Mouse (Mus musculus): ENCODE measurements at regions not wholly inside any gene's neighbourhood (a gene's known extent, or its start where the extent isn't known, plus 50 kb on each side); places are given as distances from the start of the nearest gene placed in this dataset.

GRCm38 (mm10) chr11:84638353-84638752, 113.0 kb upstream of the Lhx1 start:
- no peak for DNase-seq (ENCODE audit: low spot score in 2 of 2)

DNA sequence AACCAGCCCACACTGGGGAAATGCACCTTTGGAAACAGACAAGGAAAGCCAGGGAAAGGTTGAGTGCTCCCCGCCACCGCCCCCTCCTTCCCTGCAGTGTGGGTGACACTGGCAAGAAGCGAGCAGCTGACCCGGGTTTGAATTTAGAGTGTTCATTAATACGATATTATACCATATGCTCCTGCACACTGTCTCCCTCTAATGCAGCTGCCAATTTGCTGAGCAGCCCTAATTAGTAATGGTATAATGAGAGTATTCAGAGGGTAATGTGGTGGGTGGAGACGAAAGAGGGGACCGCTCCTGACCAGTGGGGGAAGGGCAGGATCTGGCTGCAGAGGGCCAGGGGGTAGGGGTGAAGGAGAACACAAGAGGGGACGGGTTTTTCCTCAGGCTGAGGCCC, 111.9 kb upstream of the Lhx1 start:
- no peak for DNase-seq (ENCODE audit: low spot score in 2 of 2)

GRCm38 (mm10) chr11:84634990-84635389, 109.7 kb upstream of the Lhx1 start:
- DNase-seq (ENCODE audit: low spot score in 2 of 2): no peak

DNA sequence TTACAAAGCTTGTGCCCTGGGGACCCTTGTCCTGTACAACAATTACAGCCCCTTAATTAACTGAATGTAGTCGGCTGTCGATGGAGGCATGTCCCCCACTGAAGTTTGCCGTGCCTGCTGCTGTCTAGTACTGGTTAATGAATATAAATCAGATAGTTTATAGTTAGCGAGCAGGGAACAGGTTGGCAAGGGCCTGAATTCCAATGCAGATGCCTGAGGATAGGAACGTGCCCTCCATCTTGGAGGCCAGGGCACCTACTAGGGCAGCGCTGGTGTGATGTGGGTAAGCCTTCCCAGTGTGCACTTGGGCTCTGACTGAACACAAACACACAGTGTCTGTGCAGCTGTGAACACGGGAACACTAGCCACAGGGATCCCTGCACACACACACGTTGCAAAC, 108.0 kb upstream of the Lhx1 start:
- no peak for DNase-seq (ENCODE audit: low spot score in 2 of 2)

- DNase-seq (ENCODE audit: low spot score in 2 of 2): no peak
Measured at GRCm38 (mm10) chr11:84628111-84628510, 102.8 kb upstream of the Lhx1 start.

GRCm38 (mm10) chr11:84627685-84628084, 102.3 kb upstream of the Lhx1 start:
- DNase-seq (ENCODE audit: low spot score in 2 of 2): no peak

- DNase-seq (ENCODE audit: low spot score in 2 of 2): no peak
Measured at GRCm38 (mm10) chr11:84627259-84627658, 101.9 kb upstream of the Lhx1 start.

GRCm38 (mm10) chr11:84624100-84624499, 98.8 kb upstream of the Lhx1 start:
- no peak for DNase-seq (ENCODE audit: low spot score in 2 of 2)

- DNase-seq (ENCODE audit: low spot score in 2 of 2): no peak
Measured at GRCm38 (mm10) chr11:84619713-84620112, 94.4 kb upstream of the Lhx1 start.

DNA sequence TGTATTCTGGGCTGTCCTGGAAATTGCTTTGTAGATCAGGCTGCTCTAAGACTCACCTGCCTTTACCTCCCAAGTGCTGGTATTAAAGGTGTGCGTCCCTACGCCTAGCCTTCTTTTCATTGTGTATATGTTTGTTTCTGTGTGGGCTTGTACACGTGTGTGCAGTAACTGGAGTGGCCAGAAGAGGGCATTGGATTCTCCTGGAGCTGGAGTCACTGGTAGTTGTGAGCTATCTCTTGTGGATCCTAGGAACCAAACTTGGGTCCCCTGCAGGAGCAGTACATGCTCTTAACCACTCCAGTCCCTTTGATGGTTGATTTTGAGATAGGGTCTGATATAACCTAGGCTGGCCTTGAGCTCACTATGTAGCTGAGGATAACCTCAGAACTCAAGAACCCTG, 93.2 kb upstream of the Lhx1 start:
- DNase-seq (ENCODE audit: low spot score in 2 of 2): no peak

DNA sequence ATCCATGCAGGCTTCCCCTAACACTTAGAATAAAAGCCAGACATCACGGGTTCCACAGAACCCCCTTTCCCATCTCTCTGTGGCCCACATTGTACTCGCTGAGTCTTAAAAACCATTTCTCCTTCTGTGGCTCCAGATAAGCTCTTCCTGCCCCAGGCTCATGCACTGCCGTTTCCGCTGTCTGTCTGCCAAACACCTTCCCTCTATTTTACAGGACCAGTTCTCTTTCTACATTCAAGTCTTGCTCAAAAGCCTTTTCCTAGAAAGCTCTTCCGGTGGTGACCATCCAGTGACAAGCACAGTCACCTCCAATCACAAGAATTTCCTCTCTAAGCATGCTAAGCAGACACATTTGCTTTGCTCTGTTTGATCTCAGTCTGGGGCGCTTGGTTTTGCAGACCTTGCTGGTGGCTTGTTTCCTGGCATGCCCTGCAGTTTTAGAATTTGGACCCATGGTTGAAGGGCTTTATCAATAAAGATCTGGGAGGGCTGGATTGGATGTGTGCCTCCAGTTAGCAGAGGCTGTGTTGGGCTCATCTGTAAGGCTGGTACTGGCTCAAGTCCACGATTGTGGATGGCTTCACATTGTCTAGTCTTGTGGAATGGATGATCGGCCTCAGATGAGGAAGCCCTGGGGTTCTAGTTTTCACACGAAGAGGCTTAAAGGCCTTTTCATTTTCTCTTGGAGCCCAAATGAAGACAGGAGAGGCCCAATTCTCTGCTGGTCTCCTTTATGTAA, 87.8 kb upstream of the Lhx1 start:
- DNase-seq (ENCODE audit: low spot score in 2 of 2): no peak

DNA sequence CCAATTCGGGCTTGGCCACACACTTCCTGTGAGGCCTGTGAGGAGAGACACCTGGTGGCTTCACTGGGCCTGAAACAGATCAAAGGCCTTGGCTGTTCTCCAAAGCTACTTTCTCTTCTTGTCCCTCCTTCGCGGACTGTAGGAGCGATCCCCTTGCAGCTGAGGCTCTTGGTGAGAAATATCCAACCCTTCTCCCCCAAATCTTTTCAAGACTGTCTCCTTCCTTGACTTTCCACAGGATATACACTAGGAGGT, 86.2 kb upstream of the Lhx1 start:
- DNase-seq (ENCODE audit: low spot score in 2 of 2): no peak

- no peak for DNase-seq (ENCODE audit: low spot score in 2 of 2)
Measured at GRCm38 (mm10) chr11:84610774-84611624, 85.7 kb upstream of the Lhx1 start.

DNA sequence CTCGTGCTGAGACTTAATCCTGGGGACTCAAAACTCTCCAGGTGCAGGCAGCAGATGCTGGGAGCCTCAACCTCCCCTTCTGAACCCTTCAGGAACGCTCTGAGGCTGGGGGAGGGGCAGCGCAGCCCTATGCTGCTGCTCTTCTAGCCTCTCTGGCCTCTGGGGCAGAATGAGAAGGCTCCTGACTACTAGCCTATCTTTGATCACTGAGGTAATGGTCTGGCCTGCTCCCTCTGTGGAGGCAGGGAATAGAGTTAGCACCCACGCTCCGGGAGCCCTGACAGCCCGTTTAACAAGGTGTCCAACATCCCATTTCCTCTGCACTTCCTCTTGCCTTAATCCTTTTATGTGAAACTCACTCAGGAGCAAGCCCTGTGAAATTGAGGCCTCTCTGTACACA, 79.4 kb upstream of the Lhx1 start:
- no peak for DNase-seq (ENCODE audit: low spot score in 2 of 2)

GRCm38 (mm10) chr11:84599267-84599841, 74.0 kb upstream of the Lhx1 start:
- no peak for DNase-seq (ENCODE audit: low spot score in 2 of 2)

DNA sequence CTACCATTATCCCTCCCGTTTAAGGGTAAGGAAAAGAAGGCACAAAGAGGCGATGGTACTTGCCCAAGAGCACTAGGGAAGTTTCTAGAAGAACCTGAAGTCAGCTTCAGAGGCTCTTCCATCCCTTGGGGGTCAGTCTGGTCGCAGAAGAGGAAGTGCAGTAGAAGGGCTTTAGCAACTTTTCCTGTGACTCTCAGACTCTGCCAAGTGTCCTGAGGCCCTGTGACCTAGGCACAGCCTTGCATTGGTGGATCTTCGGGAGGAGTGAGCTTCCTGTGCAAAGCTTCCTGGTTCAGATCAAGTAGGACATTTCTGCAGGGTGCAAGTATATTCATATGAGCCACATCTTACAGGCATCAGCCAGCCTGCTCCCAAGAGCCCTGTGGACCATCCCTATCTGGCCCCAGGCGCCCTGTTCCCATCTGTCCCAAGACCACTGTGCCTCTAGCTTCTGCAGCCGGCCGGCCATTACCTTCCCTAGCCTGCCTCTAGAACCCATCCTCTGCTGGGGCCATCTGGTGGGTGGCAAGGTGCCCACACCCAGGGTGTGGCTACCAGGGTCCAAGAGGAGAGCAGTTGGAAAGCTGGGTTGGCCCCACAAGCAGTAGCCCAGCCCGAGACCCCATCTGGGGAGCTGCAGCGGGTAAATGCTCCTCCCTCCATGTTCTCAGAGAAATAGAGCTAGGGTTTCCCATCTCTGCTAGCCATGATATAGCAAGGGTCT, 72.4 kb upstream of the Lhx1 start:
- no peak for DNase-seq (ENCODE audit: low spot score in 2 of 2)

DNA sequence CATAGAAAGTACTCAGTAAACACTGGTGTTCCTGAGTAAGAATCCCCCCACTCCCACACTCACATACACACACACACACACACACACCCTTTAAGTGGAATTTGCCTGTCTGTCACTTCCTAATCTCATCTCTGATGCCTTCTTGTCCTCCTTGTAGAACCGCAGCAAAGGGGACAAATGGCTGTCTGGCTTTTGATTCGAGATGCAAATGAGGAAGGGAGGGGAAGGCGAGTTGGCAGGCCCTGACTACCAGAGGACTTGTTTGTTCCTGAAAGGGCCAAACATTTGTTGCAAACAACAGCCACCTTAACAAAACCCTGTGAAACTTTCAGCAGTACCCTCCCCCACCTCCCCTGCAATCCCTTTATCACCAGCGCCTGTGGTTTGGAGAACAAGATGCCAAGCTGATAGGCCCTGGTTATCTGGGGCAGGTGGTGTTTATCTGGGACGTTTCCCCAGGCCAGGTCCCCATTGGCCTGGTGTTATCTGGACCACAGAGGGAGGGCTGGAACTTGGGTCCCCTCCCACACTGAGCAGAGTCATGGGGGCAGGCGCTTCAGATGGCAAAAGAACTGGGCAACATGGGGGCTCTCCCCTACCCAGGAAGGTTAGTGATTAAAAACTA, 67.5 kb upstream of the Lhx1 start:
- no peak for DNase-seq (ENCODE audit: low spot score in 2 of 2)

DNA sequence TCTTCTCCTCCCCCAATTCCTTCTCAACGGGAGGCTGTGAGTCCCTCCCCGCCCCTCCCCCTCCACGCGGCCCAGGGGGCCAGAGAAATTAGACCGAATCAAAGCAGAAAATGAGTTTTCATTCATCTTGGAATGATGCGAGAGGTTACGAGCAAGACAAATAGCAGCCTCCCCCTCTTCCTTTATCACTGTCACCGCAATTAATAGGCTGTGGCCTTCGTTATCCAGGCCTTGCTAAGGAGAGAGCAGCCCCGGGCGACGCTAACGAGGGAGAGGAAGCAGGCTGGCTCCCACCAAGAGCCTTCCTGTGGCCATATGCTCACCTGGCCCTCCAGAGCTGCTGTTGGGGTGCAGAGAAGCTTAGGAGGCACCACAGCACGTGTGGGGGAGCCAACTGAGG, 61.8 kb upstream of the Lhx1 start:
- DNase-seq (ENCODE audit: low spot score in 2 of 2): no peak

DNA sequence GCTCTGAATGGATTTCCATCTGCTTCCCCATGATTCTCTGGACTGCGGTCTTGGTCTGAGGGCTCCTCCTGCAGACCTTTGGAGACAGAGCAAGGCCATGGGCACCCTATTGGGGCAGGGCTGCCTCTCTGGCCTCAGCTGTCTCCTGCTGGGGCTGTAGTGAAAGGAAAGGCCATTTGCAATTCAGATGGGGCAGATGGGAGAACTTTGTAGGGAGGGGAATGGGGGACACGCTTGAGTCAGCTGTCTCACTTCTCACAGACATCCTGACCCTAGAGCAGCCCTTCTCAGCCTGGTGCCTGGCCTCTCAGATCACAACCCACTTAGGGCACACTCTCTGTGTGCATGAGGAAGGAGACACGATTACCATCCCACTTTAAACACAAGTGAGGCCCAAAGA, 60.3 kb upstream of the Lhx1 start:
- no peak for DNase-seq (ENCODE audit: low spot score in 2 of 2)

DNA sequence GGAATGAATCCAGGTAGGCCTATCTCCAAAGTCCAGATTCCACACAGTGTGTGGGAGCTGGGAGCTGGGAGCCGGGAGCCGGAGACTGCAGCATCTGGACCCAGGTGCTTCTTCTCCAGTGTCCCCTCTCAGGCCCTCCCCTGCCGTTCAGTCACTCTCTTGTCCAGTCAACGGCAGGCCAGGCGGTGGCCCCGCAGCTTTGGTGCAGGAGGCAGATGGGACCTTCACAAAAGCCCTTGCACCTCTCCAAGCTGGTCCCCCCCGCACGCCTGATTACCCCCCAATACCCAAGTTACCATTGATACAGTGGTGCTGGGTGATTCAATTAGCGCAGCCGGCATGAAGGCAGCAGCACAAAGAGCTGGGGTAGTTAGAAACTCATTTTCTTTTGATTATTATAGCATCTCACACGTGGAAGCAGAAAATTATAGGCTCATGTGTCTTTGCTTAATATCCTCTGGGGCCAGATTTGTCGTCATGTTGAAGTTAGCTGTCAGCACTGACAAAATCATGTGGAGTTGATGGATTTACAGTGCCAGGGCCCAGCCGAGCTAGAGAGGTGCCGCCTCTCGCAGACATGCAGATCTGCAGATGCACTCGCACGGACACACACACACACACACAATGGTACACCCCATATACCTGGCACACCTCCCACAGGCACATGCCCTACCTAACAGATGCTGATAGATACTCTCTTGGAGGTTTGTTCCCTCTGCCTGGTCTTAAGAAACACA, 53.6 kb upstream of the Lhx1 start:
- no peak for DNase-seq (ENCODE audit: low spot score in 2 of 2)
